Mouse (Mus musculus): ENCODE measurements at regions not wholly inside any gene's neighbourhood (a gene's known extent, or its start where the extent isn't known, plus 50 kb on each side); places are given as distances from the start of the nearest gene placed in this dataset.

DNA sequence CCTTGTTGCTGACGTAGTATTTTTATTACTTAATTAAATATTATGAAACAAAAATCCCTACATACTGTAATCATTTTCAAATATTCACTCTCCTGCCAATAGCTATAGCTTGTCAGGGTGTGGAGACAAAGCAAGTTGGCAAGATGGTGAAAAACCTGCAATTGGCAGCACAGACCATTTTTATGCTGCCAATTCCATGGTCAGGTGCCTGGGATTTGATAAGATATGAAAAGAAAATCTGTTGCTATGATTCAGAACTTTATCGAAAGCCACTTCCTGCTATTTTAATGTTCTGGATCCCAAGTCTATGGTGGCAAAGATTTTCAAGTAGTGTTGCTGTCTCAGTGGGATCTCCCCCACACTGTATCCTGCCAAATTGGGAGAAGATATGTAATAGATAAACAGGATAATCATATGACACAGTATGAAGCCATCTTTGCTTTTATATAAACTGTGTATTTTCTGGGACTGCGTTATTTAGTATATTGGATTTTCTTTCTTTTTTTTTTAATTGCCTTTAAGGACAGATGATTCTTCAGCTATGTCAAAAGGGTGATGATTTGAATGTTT lies 165.3 kb upstream of the Lrrc3b start:
- no peak for ATAC-seq (replicated peaks in 1 of 2; ENCODE audit: insufficient read depth in 1 of 2, low FRiP score in 2 of 2, low TSS enrichment in 1 of 2, low read depth in 1 of 2, poor library complexity in 2 of 2, severe bottlenecking in 2 of 2)

DNA sequence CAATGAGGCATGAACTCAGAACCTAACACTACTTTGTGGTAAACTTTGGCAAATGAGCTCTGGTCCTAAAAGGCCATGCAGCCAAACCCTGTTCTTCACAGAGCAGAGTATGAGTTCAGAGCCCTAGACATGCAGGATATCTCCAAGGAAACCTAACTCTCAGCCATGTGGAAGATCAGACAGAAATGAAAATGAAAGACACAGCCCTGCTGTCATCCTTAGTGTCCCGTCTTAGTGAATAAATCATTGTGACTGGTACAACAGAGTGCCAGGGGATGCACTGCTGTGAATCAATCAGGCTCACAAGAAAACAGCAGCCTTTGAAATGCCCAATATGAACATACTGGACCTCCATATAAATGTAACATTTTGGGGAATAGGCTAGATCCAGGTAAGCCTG lies 171.4 kb upstream of the Lrrc3b start:
- ATAC-seq (replicated peaks in 1 of 2; ENCODE audit: insufficient read depth in 1 of 2, low FRiP score in 2 of 2, low TSS enrichment in 1 of 2, low read depth in 1 of 2, poor library complexity in 2 of 2, severe bottlenecking in 2 of 2) = no peak

DNA sequence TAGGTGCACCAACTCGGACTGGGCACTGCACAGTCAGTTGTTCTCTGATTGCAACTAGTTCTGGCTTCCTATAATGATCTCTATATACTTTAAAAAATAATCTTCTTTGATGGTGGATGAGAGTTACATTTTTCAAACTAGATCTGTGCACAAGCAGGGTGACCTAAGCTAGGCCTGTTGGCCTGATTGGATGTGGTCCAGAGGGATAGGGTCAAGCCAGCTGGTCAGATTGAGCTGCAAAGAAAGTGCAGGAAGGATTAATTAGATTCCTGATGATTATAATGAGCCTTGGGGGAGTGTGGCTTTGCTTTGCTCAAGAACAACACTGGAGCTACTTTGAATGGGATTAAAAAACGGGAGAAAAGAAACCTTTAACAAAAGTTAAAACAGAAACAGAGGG lies 195.8 kb upstream of the Lrrc3b start:
- ATAC-seq (replicated peaks in 1 of 2; ENCODE audit: insufficient read depth in 1 of 2, low FRiP score in 2 of 2, low TSS enrichment in 1 of 2, low read depth in 1 of 2, poor library complexity in 2 of 2, severe bottlenecking in 2 of 2) = no peak

DNA sequence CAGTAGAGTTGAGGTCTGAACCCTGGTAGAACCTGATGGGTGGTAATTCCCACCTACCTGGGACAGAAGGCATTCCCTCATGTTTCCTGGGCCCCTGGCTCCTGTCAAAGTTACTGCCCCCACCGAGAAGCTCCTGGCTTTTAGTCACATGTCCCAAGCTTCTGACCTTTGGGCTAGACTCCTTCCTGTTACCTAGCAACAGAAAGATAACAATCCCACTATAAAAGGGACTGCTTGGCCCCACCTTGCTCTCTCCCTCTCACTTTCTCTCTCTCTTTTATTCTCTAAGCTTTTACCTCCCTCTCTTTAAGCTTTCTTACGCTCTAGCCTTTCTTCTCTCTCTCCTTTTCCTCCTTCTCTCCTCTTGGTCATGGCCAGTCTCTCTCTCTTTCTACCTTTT lies 198.9 kb upstream of the Lrrc3b start:
- no peak for ATAC-seq (replicated peaks in 1 of 2; ENCODE audit: insufficient read depth in 1 of 2, low FRiP score in 2 of 2, low TSS enrichment in 1 of 2, low read depth in 1 of 2, poor library complexity in 2 of 2, severe bottlenecking in 2 of 2)

DNA sequence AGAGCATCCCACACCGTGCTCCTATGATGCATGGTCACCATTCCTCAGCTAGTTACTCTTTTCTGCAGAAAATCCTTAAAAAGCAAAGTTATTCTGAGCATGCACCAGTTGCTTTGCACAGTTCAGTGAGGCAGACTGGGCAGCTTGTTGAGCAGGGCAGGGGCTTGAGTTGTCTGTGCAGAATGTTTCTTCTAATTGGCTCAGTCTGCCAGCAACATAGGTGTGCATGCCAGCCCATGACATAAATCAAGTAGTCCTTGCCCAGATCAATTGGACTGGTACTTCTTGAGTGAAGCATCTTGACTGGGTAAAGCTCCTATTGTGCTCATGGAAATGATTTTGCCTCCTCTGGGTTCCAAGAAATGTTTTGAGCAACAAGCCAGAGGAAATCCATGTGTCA lies 200.1 kb upstream of the Lrrc3b start:
- ATAC-seq (replicated peaks in 1 of 2; ENCODE audit: insufficient read depth in 1 of 2, low FRiP score in 2 of 2, low TSS enrichment in 1 of 2, low read depth in 1 of 2, poor library complexity in 2 of 2, severe bottlenecking in 2 of 2) = no peak

DNA sequence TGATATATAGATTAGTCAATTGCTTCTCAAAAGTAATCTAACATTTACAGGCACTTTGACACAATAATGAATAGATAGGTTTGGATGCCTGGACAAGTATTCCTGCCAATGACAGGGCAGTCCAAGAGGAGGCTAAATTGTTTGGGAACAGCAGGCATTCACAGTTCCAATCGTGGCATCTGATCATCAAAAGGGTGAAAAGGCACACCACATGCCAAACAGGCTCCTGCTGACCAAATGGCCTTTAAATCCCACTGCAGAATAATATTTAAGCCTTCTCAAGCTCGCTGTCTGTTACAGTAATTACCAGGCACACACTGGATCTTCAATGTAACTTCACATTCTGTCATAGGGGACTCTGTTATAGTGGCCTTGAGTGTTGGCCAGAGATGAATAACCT lies 222.1 kb upstream of the Lrrc3b start:
- no peak for ATAC-seq (replicated peaks in 1 of 2; ENCODE audit: insufficient read depth in 1 of 2, low FRiP score in 2 of 2, low TSS enrichment in 1 of 2, low read depth in 1 of 2, poor library complexity in 2 of 2, severe bottlenecking in 2 of 2)

DNA sequence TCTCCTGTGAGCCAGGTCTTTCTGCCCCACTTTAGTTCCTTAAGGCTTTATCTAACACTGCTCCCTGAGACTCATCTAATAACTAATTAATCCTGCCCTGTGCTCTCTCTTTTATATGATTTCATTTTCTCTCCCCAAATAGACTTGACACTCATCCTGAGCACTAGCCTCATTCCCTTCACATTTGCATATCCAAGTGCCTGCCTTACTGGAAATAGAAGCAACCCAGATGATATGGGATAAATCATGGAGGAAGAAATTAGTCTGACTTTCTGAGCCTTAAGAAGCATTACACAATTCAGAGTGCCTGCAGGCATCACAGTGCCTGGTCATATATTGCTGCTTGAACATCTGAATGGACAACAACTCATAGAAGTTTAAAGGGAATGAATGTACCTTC lies 233.5 kb upstream of the Lrrc3b start:
- no peak for ATAC-seq (replicated peaks in 1 of 2; ENCODE audit: insufficient read depth in 1 of 2, low FRiP score in 2 of 2, low TSS enrichment in 1 of 2, low read depth in 1 of 2, poor library complexity in 2 of 2, severe bottlenecking in 2 of 2)

DNA sequence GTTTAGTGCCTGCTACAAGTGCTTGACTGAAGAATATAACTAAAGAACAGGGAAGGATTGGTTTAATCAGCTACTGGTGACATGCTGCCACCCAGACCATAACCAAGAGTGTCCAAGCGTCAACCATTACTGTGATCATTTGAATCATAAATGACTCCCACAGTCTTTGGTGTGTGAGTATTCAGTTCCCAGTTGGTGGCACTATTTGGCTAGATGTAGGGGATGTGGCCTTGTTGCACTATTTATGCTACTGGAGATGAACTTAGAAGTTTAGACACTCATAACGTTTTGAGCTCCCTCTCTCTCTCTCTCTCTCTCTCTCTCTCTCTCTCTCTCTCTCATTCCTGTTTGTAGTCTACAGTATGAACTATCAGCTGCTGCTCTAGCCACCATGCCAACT lies 238.4 kb upstream of the Lrrc3b start:
- ATAC-seq (replicated peaks in 1 of 2; ENCODE audit: insufficient read depth in 1 of 2, low FRiP score in 2 of 2, low TSS enrichment in 1 of 2, low read depth in 1 of 2, poor library complexity in 2 of 2, severe bottlenecking in 2 of 2) = no peak

DNA sequence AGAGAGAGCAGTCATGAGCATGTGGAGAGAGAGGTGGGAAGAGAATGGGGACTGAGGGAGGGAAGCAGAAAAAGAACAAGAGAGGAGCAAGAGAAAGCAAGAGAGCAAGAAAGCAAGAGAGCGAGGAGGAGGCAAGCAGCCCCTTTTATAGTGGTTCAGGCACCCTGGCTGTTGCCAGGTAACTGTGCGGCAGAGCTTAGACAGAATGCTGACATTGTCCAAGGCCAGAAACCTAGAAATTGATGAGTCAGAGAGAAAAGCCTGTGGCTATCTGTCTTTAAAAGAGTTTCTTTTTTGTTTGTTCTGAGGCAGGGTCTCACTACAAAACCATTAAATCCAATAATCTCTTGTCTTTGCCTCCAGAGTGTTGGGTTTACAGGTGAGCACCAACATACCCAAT lies 240.7 kb upstream of the Lrrc3b start:
- no peak for ATAC-seq (replicated peaks in 1 of 2; ENCODE audit: insufficient read depth in 1 of 2, low FRiP score in 2 of 2, low TSS enrichment in 1 of 2, low read depth in 1 of 2, poor library complexity in 2 of 2, severe bottlenecking in 2 of 2)

DNA sequence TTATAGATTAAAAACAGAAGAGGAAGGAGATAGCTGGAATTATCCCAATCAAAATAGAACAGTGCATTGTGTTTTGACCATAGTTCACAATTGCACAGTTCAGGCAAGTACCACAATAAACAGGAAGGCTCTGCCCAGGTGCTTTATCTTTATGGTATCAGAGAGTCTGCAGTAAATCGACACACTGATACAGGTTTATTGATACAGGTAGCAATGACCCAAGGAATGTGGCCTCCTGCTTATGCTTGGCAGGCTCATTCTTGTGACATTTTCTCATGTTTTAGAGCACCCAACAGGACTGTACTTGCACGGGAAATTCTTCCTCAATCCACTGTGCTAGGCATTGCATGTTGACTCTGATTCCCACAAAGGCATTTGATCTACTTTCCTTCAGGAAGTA lies 259.2 kb upstream of the Lrrc3b start:
- ATAC-seq (replicated peaks in 1 of 2; ENCODE audit: insufficient read depth in 1 of 2, low FRiP score in 2 of 2, low TSS enrichment in 1 of 2, low read depth in 1 of 2, poor library complexity in 2 of 2, severe bottlenecking in 2 of 2) = no peak

DNA sequence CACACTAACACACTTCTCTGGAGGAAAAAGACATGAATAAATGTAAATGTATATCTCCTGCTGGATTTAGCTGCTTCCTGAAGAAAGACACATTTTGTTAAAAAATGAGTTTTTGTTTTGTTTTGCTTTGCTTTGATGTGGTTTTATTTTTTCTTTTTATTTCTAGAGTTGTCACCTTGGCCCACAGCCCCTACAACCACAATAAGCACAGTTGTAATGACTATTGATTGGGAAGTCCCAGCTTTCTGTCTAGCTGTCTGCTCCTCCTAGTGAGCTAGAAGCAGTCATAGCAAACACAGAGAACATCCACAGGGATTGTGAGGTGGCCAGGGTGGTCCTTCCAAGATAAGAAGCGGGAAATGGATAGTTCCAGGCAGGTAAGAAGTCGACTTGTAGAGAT lies 259.8 kb upstream of the Lrrc3b start:
- ATAC-seq (replicated peaks in 1 of 2; ENCODE audit: insufficient read depth in 1 of 2, low FRiP score in 2 of 2, low TSS enrichment in 1 of 2, low read depth in 1 of 2, poor library complexity in 2 of 2, severe bottlenecking in 2 of 2) = no peak

DNA sequence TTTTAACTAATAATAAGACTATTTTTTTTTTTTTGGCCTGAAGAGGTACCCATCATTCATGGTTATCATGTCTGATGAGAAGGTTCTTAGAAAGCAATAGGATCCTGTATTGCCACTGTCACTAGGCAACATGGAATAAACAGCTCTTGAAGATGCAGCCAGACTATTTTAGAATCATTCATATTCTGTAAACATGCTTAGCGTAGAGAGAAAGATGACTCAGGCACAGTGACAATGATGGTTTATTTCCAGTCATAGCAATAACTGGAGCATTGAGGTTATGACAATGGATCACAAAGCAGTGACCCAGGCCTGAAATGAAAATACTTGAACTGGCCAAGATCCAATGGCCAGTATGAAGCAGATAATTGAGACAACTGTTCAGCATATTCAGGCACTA lies 283.3 kb upstream of the Lrrc3b start:
- ATAC-seq (replicated peaks in 1 of 2; ENCODE audit: insufficient read depth in 1 of 2, low FRiP score in 2 of 2, low TSS enrichment in 1 of 2, low read depth in 1 of 2, poor library complexity in 2 of 2, severe bottlenecking in 2 of 2) = no peak

DNA sequence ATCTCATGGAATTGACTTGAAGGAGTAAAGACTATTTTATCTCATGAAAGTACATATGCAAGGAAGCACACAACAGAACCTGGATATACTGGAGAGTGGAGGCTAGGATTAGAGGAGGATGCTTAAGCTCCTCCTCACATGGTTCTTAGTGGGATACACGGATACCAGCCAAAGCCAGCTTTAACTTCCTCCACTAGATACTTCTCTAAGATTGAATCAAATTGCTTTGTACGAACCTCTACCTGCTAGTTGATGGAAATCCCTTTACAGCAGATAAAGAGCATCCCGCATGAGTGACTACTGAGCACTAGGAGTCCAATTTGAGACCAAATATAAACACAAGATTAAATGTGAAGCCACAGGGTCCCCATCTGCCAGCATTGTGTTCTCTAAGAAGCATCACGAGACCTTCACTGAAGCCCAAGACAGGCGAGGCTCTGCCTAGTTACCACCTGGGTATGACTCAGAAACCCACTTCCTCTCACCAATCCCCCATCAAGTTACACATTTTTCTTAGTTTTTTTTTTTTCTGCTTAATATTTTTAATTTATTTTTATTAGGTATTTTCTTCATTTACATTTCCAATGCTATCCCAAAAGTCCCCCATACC lies 307.9 kb upstream of the Lrrc3b start:
- peak; percentile 95 for ATAC-seq (replicated peaks in 1 of 2; ENCODE audit: insufficient read depth in 1 of 2, low FRiP score in 2 of 2, low TSS enrichment in 1 of 2, low read depth in 1 of 2, poor library complexity in 2 of 2, severe bottlenecking in 2 of 2)

DNA sequence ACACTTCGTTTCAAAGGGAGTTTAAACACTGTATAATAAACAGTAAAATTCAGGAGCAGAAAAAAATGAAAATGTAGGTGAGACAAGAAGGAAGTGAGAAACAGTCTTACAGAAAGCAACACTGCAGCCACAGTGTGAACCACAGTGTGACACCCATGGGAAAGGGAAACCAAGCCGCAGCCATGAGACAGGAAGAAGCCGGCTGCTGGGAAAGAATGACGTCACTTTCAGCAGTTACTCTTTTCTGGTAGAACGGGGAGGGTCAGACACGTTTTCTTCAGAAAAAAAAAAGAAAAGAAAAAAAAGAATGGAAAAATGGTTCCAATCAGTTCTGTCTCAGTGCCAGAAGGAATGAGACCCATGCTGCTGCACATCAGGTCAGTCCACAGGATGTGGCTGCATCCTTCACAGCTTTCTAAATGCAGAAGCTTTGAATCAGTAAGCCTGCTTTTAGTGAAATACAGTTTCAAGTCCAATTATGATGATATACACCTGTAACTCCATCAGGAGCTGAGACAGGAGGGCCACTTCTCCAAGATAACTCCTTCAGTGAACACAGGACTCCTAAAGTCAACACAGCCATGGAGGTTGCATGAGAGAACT lies 331.2 kb upstream of the Lrrc3b start:
- ATAC-seq (replicated peaks in 1 of 2; ENCODE audit: insufficient read depth in 1 of 2, low FRiP score in 2 of 2, low TSS enrichment in 1 of 2, low read depth in 1 of 2, poor library complexity in 2 of 2, severe bottlenecking in 2 of 2) = peak; percentile 98 to 99

DNA sequence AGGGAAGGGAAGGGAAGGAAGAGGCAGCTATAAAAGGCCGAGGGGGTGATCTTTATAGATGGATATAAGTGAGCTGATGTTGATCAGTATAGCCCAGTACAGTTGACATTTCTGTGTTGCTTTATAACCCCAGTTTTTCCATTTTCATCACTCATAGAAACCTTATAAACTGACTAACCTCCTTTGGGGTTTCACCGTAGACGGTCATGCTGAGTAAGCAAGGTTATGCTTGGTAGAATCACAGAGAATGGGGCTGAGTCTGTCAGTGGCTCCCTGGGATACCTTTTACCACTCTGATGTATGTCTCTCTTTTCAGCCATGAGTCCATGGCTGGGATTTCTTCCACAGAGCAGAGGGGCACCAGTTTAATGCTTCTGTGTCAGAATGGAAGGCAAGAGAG lies 345.9 kb upstream of the Lrrc3b start:
- ATAC-seq (replicated peaks in 1 of 2; ENCODE audit: insufficient read depth in 1 of 2, low FRiP score in 2 of 2, low TSS enrichment in 1 of 2, low read depth in 1 of 2, poor library complexity in 2 of 2, severe bottlenecking in 2 of 2) = no peak

DNA sequence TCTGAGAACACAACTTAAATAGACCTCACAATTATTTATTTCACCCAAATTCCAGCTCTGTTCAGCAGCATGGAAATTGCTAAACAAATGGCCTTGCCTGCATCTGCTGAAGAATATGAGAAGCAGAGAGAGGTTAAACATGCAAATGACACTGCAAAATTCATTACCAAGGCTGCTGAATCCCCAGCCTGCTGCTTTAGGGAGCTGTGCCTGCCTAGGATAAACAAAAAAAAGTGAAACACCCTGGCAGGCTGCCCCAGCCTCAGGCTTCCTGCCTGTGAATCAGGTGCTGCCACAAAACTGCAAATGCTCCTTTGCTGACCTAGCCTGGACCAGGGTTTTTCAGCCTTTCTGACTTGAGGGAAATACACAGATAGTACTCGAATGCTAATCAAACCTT lies 346.4 kb upstream of the Lrrc3b start:
- ATAC-seq (replicated peaks in 1 of 2; ENCODE audit: insufficient read depth in 1 of 2, low FRiP score in 2 of 2, low TSS enrichment in 1 of 2, low read depth in 1 of 2, poor library complexity in 2 of 2, severe bottlenecking in 2 of 2) = peak; percentile 88 to 92

DNA sequence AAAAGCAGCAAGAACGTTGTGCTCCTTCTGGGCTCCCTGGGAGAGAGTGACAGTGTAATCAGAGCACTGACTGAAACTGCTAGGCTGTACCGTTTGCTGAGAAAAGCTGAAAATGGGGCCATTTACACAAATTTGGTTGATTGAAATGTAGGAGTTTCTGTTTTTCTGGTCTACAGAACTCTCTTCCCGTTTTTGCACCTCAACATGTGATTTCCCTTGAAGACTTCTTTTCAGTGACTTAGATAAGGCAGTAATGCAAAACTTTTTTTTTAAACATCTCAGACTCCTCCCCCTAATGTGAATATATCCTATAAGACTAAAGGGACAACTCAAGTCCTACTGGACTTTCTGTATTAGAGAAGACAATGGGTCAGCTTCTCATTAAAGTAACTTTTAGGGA lies 356.9 kb upstream of the Lrrc3b start:
- no peak for ATAC-seq (replicated peaks in 1 of 2; ENCODE audit: insufficient read depth in 1 of 2, low FRiP score in 2 of 2, low TSS enrichment in 1 of 2, low read depth in 1 of 2, poor library complexity in 2 of 2, severe bottlenecking in 2 of 2)

DNA sequence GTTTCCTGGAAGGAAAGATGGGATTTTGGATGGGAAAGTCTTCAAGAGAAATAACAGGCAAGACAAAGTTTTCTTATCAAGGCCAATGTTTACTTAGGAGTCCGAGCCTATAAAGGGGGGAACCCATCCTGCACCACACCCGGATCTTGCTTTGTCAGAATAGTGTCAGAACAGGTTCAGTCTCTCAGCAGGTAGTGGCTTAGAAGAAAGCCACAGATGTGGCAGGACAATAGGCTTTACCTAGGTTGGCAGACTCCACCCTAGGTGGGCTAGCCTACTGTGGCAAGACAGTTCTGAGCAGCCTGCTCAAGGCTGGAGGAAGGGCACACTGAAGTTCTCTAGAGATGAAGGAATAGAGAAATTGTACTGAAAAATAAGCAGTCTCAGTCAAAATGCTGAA lies 358.2 kb upstream of the Lrrc3b start:
- ATAC-seq (replicated peaks in 1 of 2; ENCODE audit: insufficient read depth in 1 of 2, low FRiP score in 2 of 2, low TSS enrichment in 1 of 2, low read depth in 1 of 2, poor library complexity in 2 of 2, severe bottlenecking in 2 of 2) = no peak

DNA sequence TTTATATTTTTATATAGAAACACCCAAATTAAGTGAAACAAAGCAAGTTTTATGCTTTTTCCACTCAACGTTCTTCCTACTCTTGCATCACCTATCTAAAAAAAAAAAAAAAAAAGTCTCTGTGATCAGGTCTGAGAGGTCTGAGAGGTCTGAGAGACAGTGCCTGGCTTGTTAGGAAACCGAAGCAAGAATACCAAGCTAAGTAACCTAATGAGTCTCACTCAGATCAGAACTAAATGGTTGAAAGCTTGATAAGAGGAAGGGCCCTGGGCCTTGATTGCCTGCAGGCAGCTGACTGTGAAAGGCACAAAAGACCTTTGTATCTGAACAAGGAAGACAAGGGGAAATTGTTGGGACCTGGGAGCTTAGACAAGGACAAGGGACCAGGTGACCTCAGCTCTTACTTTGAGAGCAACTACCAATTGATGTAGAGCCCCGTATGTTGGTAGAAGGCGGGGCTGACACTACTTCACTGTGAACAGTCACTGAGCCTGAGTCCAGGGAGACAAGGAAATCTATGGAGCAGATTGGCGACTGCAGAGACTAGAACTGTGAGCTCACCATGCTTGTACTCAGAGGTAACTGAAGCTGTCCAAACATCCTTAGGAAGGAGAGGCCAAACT lies 362.8 kb upstream of the Lrrc3b start:
- no peak for ATAC-seq (replicated peaks in 1 of 2; ENCODE audit: insufficient read depth in 1 of 2, low FRiP score in 2 of 2, low TSS enrichment in 1 of 2, low read depth in 1 of 2, poor library complexity in 2 of 2, severe bottlenecking in 2 of 2)
